Mouse (Mus musculus): ENCODE data around the gene Sorcs1. TPM values are rescaled to one million over a fixed set of nuclear protein-coding genes. Genes with fewer than 3 reads are reported as not detected.

Gene Sorcs1
- total and polyA plus RNA-seq, 3 experiments: 0.10 to 0.18 (median 0.14) TPM

DNA sequence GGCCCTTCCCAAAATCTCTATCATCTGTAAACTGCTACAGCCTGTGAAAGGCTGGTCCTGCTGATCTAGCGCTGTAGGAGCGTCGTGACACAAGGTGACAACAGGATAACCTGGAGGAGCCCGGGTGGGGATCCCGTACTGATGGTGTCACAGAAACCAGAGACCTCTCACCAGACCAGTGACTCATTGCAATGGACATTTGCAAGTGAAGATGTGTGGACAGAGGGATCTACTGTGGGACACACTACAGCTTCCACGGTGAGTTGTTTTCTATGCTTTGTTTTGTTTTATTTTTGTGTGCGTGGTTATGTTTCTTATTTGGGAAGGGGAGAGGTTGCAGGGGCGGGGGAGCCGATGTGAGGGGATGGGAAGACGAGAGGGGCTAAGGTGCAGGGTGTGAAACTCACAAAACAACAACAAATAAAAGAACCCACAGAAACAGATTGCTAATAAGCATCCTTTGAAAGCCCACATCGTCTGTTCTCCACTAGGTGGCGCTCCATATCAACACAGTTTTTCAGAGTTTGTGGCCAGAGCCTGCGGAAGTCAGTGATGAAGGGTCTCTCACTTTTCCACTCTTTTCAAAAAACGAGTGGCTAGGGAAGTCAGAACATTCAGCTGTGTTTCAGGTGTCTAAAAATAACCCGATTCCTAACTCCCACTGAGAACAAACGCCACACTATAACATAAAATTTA is 419.6 kb downstream of the Sorcs1 start:
- intact Hi-C loops (cut with DNase I): no loop called here
- no peaks in the 10 kb centered on the region for H3K36me3 ChIP-seq (ENCODE audit: control insufficient read depth, insufficient read depth, low read length)

GRCm38 (mm10) chr19:50220476-50220875 is 458.0 kb downstream of the Sorcs1 start:
- Histone ChIP-seq H3K4me1 (ENCODE audit: control insufficient read depth, insufficient read depth, low read length) (no peaks in the 10 kb centered on the region), H3K27ac (no peak overlapping the region), H3K4me3 (no peak overlapping the region), H3K79me2 (replicated peaks; ENCODE audit: control insufficient read depth, insufficient read depth, low read length) (no peaks in the 10 kb centered on the region), H3K9ac (ENCODE audit: low read depth, low read length) (no peak overlapping the region), H3K27me3 (ENCODE audit: control insufficient read depth, insufficient read depth, low read length) (no peaks in the 10 kb centered on the region), H3K36me3 (ENCODE audit: control insufficient read depth, insufficient read depth, low read length) (no peaks in the 10 kb centered on the region)
- TF ChIP-seq POLR2A (IDR thresholded peaks at IDR 0.05; ENCODE audit: insufficient read depth, low read depth, low read length): no peak
- no peak for TF ChIP-seq CTCF (IDR thresholded peaks at IDR 0.05)
- no peak for TF ChIP-seq EP300 (IDR thresholded peaks at IDR 0.05; ENCODE audit: insufficient read depth, low read depth, low read length)
- intact Hi-C loops (cut with DNase I): no loop called here
- WGBS: 44% methylated on average over 5 of the region's 5 CpGs
- DNase-seq: no peak

More for the DNA sequence above, 419.6 kb downstream of the Sorcs1 start:
- TF ChIP-seq POLR2A (IDR thresholded peaks at IDR 0.05; ENCODE audit: insufficient read depth, low read depth, low read length) (no peak), CTCF (IDR thresholded peaks at IDR 0.05) (peak; percentile 85)
- DNase-seq: no peak
- no peaks in the 10 kb centered on the region for H3K27me3 ChIP-seq (ENCODE audit: control insufficient read depth, insufficient read depth, low read length)
- H3K9ac ChIP-seq (ENCODE audit: low read depth, low read length): no peak overlapping the region
- H3K27ac ChIP-seq: no peak overlapping the region
- 32% methylated on average over 16 of the region's 16 CpGs for WGBS
- H3K79me2 ChIP-seq (replicated peaks; ENCODE audit: control insufficient read depth, insufficient read depth, low read length): no peaks in the 10 kb centered on the region
- no peak overlapping the region for H3K4me3 ChIP-seq
- no peaks in the 10 kb centered on the region for H3K4me1 ChIP-seq (ENCODE audit: control insufficient read depth, insufficient read depth, low read length)

DNA sequence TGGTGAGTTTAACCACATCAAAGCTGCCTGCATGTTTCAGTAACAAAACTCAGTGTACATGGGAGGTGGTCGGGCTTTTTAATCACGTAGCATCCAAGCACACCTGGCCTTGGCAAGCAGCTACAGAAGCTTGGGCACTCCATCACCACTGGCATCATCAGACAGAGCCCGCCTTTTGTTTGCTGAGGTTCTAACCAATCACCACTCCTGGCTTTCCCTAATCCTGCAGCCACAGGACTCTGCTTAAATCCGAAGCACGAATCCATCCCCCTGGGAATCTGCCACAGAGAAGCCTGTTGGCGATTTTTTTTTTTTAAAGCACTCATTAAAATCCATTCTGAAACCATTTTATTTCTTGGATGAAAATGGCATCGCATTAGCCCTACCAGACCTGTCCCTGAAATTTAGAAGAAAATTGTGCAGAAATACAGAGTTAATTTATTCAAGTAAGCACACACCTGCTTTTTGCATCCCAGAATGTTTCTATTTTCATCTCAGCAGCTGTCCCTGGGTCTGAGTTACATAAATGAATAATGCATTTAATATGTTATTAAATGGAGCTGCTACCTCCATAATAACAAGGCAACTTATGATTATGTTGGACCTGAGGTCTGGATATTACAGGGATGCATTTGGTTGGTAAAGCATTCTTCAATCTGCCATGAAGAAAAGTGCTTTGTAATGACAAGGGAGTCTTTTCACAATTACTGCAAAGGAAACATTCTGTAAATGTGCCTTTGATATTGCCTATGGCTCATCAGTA is 463.8 kb downstream of the Sorcs1 start:
- Histone ChIP-seq H3K4me3 (no peak overlapping the region), H3K27ac (no peak overlapping the region), H3K27me3 (ENCODE audit: control insufficient read depth, insufficient read depth, low read length) (no peaks in the 10 kb centered on the region), H3K79me2 (replicated peaks; ENCODE audit: control insufficient read depth, insufficient read depth, low read length) (no peaks in the 10 kb centered on the region), H3K4me1 (ENCODE audit: control insufficient read depth, insufficient read depth, low read length) (no peaks in the 10 kb centered on the region), H3K36me3 (ENCODE audit: control insufficient read depth, insufficient read depth, low read length) (no peaks in the 10 kb centered on the region), H3K9ac (ENCODE audit: low read depth, low read length) (no peak overlapping the region)
- intact Hi-C loops (cut with DNase I): no loop called here
- no peak for DNase-seq
- 38% methylated on average over 7 of the region's 7 CpGs for WGBS
- TF ChIP-seq CTCF (IDR thresholded peaks at IDR 0.05) (no peak), EP300 (IDR thresholded peaks at IDR 0.05; ENCODE audit: insufficient read depth, low read depth, low read length) (no peak), POLR2A (IDR thresholded peaks at IDR 0.05; ENCODE audit: insufficient read depth, low read depth, low read length) (no peak)

GRCm38 (mm10) chr19:50210456-50210855 is 468.0 kb downstream of the Sorcs1 start:
- intact Hi-C loops (cut with DNase I): no loop called here
- H3K36me3 ChIP-seq (ENCODE audit: control insufficient read depth, insufficient read depth, low read length): no peaks in the 10 kb centered on the region
- DNase-seq: no peak
- no peaks in the 10 kb centered on the region for H3K27me3 ChIP-seq (ENCODE audit: control insufficient read depth, insufficient read depth, low read length)
- H3K9ac ChIP-seq (ENCODE audit: low read depth, low read length): no peak overlapping the region
- no peak for TF ChIP-seq EP300 (IDR thresholded peaks at IDR 0.05; ENCODE audit: insufficient read depth, low read depth, low read length)
- no peak for TF ChIP-seq CTCF (IDR thresholded peaks at IDR 0.05)
- no peak for TF ChIP-seq POLR2A (IDR thresholded peaks at IDR 0.05; ENCODE audit: insufficient read depth, low read depth, low read length)
- no peak overlapping the region for H3K4me3 ChIP-seq
- no peaks in the 10 kb centered on the region for H3K4me1 ChIP-seq (ENCODE audit: control insufficient read depth, insufficient read depth, low read length)
- no peak overlapping the region for H3K27ac ChIP-seq
- no peaks in the 10 kb centered on the region for H3K79me2 ChIP-seq (replicated peaks; ENCODE audit: control insufficient read depth, insufficient read depth, low read length)
- 26% methylated on average over 7 of the region's 7 CpGs for WGBS

- Histone ChIP-seq H3K9ac (ENCODE audit: low read depth, low read length) (no peak overlapping the region), H3K79me2 (replicated peaks; ENCODE audit: control insufficient read depth, insufficient read depth, low read length) (no peaks in the 10 kb centered on the region), H3K36me3 (ENCODE audit: control insufficient read depth, insufficient read depth, low read length) (no peaks in the 10 kb centered on the region), H3K4me1 (ENCODE audit: control insufficient read depth, insufficient read depth, low read length) (no peaks in the 10 kb centered on the region), H3K27me3 (ENCODE audit: control insufficient read depth, insufficient read depth, low read length) (no peaks in the 10 kb centered on the region), H3K4me3 (no peak overlapping the region), H3K27ac (no peak overlapping the region)
- intact Hi-C loops (cut with DNase I): no loop called here
- 49% methylated on average over 6 of the region's 6 CpGs for WGBS
- DNase-seq: no peak
- TF ChIP-seq POLR2A (IDR thresholded peaks at IDR 0.05; ENCODE audit: insufficient read depth, low read depth, low read length): no peak
- TF ChIP-seq EP300 (IDR thresholded peaks at IDR 0.05; ENCODE audit: insufficient read depth, low read depth, low read length): no peak
- TF ChIP-seq CTCF (IDR thresholded peaks at IDR 0.05): no peak
These were observed 474.1 kb downstream of the Sorcs1 start for GRCm38 (mm10) chr19:50204341-50204740.

- 49% methylated on average over 1 of the region's 1 CpGs for WGBS
These were observed 481.9 kb downstream of the Sorcs1 start for GRCm38 (mm10) chr19:50196592-50196991.

More at GRCm38 (mm10) chr19:50196592-50196991, 481.9 kb downstream of the Sorcs1 start:
- Histone ChIP-seq H3K79me2 (replicated peaks; ENCODE audit: control insufficient read depth, insufficient read depth, low read length) (no peaks in the 10 kb centered on the region), H3K27me3 (ENCODE audit: control insufficient read depth, insufficient read depth, low read length) (no peaks in the 10 kb centered on the region), H3K27ac (no peak overlapping the region), H3K4me3 (no peak overlapping the region), H3K4me1 (ENCODE audit: control insufficient read depth, insufficient read depth, low read length) (no peaks in the 10 kb centered on the region), H3K9ac (ENCODE audit: low read depth, low read length) (no peak overlapping the region), H3K36me3 (ENCODE audit: control insufficient read depth, insufficient read depth, low read length) (no peaks in the 10 kb centered on the region)
- TF ChIP-seq EP300 (IDR thresholded peaks at IDR 0.05; ENCODE audit: insufficient read depth, low read depth, low read length): no peak
- TF ChIP-seq CTCF (IDR thresholded peaks at IDR 0.05): no peak
- no peak for TF ChIP-seq POLR2A (IDR thresholded peaks at IDR 0.05; ENCODE audit: insufficient read depth, low read depth, low read length)
- intact Hi-C loops (cut with DNase I): no loop called here
- no peak for DNase-seq
